Mouse (Mus musculus): Measurements from ENCODE around the gene Pold2.

GRCm38 (mm10) chr11:5859883-5860550 is 18.1 kb downstream of the Pold2 start:
- TF ChIP-seq MAFK (IDR thresholded peaks at IDR 0.05; ENCODE audit: insufficient read depth, low read depth, low read length) (no peak), HCFC1 (IDR thresholded peaks at IDR 0.05; ENCODE audit: borderline replicate concordance, insufficient read depth, low read length) (no peak), ZC3H11A (IDR thresholded peaks at IDR 0.05; ENCODE audit: borderline replicate concordance, low read depth, low read length) (no peak), ZNF384 (IDR thresholded peaks at IDR 0.05; ENCODE audit: low read depth, low read length) (no peak), CHD2 (IDR thresholded peaks at IDR 0.05; ENCODE audit: low read depth, low read length) (no peak)
